Mouse (Mus musculus): ENCODE data around the gene Hcst.

GRCm38 (mm10) chr7:30409789-30410188 lies 9.9 kb downstream of the Hcst start:
- TF ChIP-seq POLR2A (IDR thresholded peaks at IDR 0.05; ENCODE audit: insufficient read length, low read depth) (no peak), MYOG (IDR thresholded peaks at IDR 0.05; ENCODE audit: control insufficient read depth in 1 of 3, insufficient read depth in 1 of 3, insufficient read length in 2 of 3, low read depth in 2 of 3) (no peak), TCF12 (IDR thresholded peaks at IDR 0.05; ENCODE audit: insufficient read depth, poor library complexity, severe bottlenecking) (no peak), SRF (IDR thresholded peaks at IDR 0.05; ENCODE audit: control insufficient read depth, insufficient read length, low read depth) (no peak), MAX (IDR thresholded peaks at IDR 0.05; ENCODE audit: low read depth) (no peak), POLR2AphosphoS2 (IDR thresholded peaks at IDR 0.05; ENCODE audit: insufficient read length, low read depth) (no peak), TCF3 (IDR thresholded peaks at IDR 0.05; ENCODE audit: insufficient read length, low read depth) (no peak), E2F4 (IDR thresholded peaks at IDR 0.05; ENCODE audit: insufficient read depth) (no peak), USF1 (IDR thresholded peaks at IDR 0.05; ENCODE audit: low read depth) (no peak), CEBPB (IDR thresholded peaks at IDR 0.05; ENCODE audit: insufficient read depth, poor library complexity, severe bottlenecking) (no peak)

All from myocyte (in vitro differentiated cells).